Mouse (Mus musculus): Measurements from ENCODE around the gene Spi1.

DNA sequence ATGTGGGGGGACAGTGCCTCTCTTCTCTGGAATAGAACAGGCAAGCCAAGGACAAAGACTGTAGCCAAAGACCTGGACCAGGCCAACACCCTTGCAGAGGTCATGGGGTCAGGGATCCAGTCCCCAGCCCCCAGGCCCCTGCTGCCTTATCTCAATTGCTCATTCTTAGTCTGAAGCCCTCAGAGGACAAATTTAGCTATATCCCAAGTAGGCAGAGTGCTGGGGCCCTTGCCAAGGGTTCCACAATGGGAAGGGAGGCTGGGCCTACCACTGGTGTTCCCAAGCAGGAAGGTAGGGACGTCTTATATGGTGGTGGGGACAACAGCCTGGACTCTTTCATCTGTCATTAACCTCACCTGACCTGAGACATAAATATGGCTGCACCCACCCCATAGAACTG is 36.5 kb downstream of the Spi1 start:
- TF ChIP-seq POLR2A (IDR thresholded peaks at IDR 0.05; ENCODE audit: borderline replicate concordance, insufficient read depth, low read length), result no peak
- no peak for TF ChIP-seq CTCF (IDR thresholded peaks at IDR 0.05; ENCODE audit: borderline replicate concordance, insufficient read depth, low read depth, low read length)
